Mouse (Mus musculus): ENCODE data around the gene Grik1. TPM values are rescaled to one million over a fixed set of nuclear protein-coding genes. Genes with fewer than 3 reads are reported as not detected.

Gene Grik1
- polyA plus RNA-seq, 1 experiment from 2014 or later = 4.3 TPM

DNA sequence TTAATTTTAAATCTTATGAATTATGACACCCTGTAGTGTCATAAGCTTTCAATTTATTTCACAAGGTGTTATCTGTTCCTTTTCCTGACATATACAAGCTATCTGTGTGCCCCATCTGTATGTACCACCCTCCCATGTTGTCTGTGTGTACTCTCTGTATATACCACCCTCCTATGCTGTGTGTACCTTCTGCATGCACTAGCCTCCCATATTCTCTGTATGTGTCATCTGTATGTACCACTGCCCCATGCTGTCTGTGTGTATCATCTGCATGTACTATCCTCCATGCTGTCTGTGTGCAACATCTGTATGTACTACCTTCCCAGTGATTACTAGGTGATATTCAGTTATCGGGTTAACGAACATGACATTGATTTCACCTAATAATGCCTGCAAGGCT, 148.5 kb downstream of the Grik1 start:
- Histone ChIP-seq H3K9me3 (no peaks in the 10 kb centered on the region), H3K4me1 (no peaks in the 10 kb centered on the region), H3K27me3 (no peaks in the 10 kb centered on the region), H3K9ac (no peak overlapping the region), H3K4me2 (replicated peaks) (no peak overlapping the region), H3K27ac (no peak overlapping the region), H3K36me3 (no peaks in the 10 kb centered on the region), H3K4me3 (no peak overlapping the region)
- no peak for ATAC-seq (ENCODE audit: insufficient number of reproducible peaks, insufficient read depth, low FRiP score, low TSS enrichment)
- 99% methylated on average over 2 of the region's 2 CpGs for WGBS

- no peak for ATAC-seq (ENCODE audit: insufficient number of reproducible peaks, insufficient read depth, low FRiP score, low TSS enrichment)
- Histone ChIP-seq H3K27ac (no peak overlapping the region), H3K9me3 (no peaks in the 10 kb centered on the region), H3K4me1 (no peaks in the 10 kb centered on the region), H3K4me3 (no peak overlapping the region), H3K9ac (no peak overlapping the region), H3K27me3 (no peaks in the 10 kb centered on the region), H3K36me3 (no peaks in the 10 kb centered on the region), H3K4me2 (replicated peaks) (no peak overlapping the region)
- 62% methylated on average over 1 of the region's 1 CpGs for WGBS
Observed at GRCm38 (mm10) chr16:88138913-88139312, 151.2 kb downstream of the Grik1 start.

DNA sequence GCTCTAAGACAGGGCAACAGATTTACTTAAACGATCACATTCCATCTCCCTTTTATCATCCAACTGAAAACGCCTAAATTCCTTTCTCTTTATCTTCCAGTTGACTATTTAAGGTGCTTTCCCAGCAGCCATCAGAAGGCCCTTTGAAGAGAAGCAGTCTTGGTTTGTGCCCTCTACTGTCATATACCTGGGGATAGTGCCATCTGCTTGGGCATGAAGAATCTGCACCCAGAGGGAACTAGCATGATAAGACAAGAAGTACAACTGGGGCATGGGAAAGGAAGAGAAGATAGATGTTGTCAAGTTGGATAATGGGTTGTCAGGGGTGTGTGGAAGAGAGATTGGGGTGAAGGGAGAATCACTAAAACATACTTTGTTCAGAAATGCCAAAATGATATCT, 157.1 kb downstream of the Grik1 start:
- Histone ChIP-seq H3K27ac (no peak overlapping the region), H3K9ac (no peak overlapping the region), H3K4me2 (replicated peaks) (no peak overlapping the region), H3K9me3 (no peaks in the 10 kb centered on the region), H3K36me3 (no peaks in the 10 kb centered on the region), H3K4me1 (no peaks in the 10 kb centered on the region), H3K4me3 (no peak overlapping the region), H3K27me3 (no peaks in the 10 kb centered on the region)
- no peak for ATAC-seq (ENCODE audit: insufficient number of reproducible peaks, insufficient read depth, low FRiP score, low TSS enrichment)
- WGBS = 73% methylated on average over 2 of the region's 2 CpGs

DNA sequence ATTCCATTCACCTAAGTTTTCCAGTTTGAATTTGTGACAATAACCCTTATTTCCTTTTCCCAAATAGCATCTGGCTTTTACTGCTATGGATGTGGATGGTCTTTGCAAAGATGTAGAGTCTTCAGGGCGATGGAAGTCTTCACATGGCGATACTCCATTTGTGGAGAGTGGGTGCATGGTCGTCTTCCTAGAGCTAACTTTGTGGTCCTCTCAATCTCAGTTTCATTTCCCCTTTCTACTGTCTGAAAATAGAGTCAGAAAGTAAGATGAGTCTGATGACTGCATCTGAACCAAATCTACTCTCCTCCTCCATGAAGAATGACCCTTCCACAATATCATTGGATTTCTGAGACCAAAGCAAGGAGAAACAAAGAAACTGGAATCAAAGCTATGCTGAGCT, 159.0 kb downstream of the Grik1 start:
- Histone ChIP-seq H3K36me3 (no peaks in the 10 kb centered on the region), H3K4me3 (no peak overlapping the region), H3K27me3 (no peaks in the 10 kb centered on the region), H3K9ac (no peak overlapping the region), H3K4me1 (no peaks in the 10 kb centered on the region), H3K27ac (no peak overlapping the region), H3K4me2 (replicated peaks) (no peak overlapping the region), H3K9me3 (no peaks in the 10 kb centered on the region)
- no peak for ATAC-seq (ENCODE audit: insufficient number of reproducible peaks, insufficient read depth, low FRiP score, low TSS enrichment)
- 92% methylated on average over 3 of the region's 3 CpGs for WGBS

DNA sequence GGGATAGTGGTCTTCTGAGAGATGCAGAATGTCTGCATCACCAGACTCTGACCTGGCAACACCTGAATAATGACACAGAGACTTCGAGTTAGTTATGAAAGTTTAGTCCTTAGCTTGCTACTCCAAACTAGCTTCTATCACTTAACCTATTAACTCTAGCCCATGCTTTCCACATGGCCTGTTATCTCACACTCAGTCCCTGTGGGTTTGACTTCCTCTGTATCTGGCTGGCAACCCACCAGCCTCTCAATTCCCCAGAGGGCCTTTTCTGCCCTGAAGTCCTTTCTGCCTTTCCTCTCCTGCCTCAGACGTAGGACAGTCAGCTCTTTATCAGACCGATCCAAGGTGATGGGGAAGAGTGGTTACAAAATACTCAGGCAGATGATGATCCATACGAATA, 165.0 kb downstream of the Grik1 start:
- ATAC-seq (ENCODE audit: insufficient number of reproducible peaks, insufficient read depth, low FRiP score, low TSS enrichment) = no peak
- Histone ChIP-seq H3K9ac (no peak overlapping the region), H3K4me1 (no peaks in the 10 kb centered on the region), H3K4me3 (no peak overlapping the region), H3K27me3 (no peaks in the 10 kb centered on the region), H3K9me3 (no peaks in the 10 kb centered on the region), H3K36me3 (no peaks in the 10 kb centered on the region), H3K27ac (no peak overlapping the region), H3K4me2 (replicated peaks) (no peak overlapping the region)
- 62% methylated on average over 4 of the region's 4 CpGs for WGBS

- Histone ChIP-seq H3K4me2 (replicated peaks) (no peak overlapping the region), H3K36me3 (no peaks in the 10 kb centered on the region), H3K27me3 (no peaks in the 10 kb centered on the region), H3K4me1 (no peaks in the 10 kb centered on the region), H3K9me3 (no peaks in the 10 kb centered on the region), H3K9ac (no peak overlapping the region), H3K27ac (no peak overlapping the region), H3K4me3 (no peak overlapping the region)
- ATAC-seq (ENCODE audit: insufficient number of reproducible peaks, insufficient read depth, low FRiP score, low TSS enrichment) = no peak
- 74% methylated on average over 8 of the region's 8 CpGs for WGBS
Observed at GRCm38 (mm10) chr16:88112551-88113138, 177.4 kb downstream of the Grik1 start.

- Histone ChIP-seq H3K4me3 (no peak overlapping the region), H3K27ac (no peak overlapping the region), H3K9me3 (no peaks in the 10 kb centered on the region), H3K4me1 (no peaks in the 10 kb centered on the region), H3K9ac (no peak overlapping the region), H3K27me3 (no peaks in the 10 kb centered on the region), H3K4me2 (replicated peaks) (no peak overlapping the region), H3K36me3 (no peaks in the 10 kb centered on the region)
- 47% methylated on average over 3 of the region's 3 CpGs for WGBS
- ATAC-seq (ENCODE audit: insufficient number of reproducible peaks, insufficient read depth, low FRiP score, low TSS enrichment) = no peak
Observed at GRCm38 (mm10) chr16:88111459-88111858, 178.6 kb downstream of the Grik1 start.

GRCm38 (mm10) chr16:88094206-88094789, 195.8 kb downstream of the Grik1 start:
- no peaks in the 10 kb centered on the region for H3K4me1 ChIP-seq
- H3K9me3 ChIP-seq = no peaks in the 10 kb centered on the region
- 79% methylated on average over 5 of the region's 5 CpGs for WGBS
- H3K4me2 ChIP-seq (replicated peaks) = no peak overlapping the region
- no peak overlapping the region for H3K9ac ChIP-seq
- no peaks in the 10 kb centered on the region for H3K27me3 ChIP-seq
- H3K27ac ChIP-seq = no peak overlapping the region
- no peak overlapping the region for H3K4me3 ChIP-seq
- ATAC-seq (ENCODE audit: insufficient number of reproducible peaks, insufficient read depth, low FRiP score, low TSS enrichment) = no peak
- no peaks in the 10 kb centered on the region for H3K36me3 ChIP-seq

DNA sequence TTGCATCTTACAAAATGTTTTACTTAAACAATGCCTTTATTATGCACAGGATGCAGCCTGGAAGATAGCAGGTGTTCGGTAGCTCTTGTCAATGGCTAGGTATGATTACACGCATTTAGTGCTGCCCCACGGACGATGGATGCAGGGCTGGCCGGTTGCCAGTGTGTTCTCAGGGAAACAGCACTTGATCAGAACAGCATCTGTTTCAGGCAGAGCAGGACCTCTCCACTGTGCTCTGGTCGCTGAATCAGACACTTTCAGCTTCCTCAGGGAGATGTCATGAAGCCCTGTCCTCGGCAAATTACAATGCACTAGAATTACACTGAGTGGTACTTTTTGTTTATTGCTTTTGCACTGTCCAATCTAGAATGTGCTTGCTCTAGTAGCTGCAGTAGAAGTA, 202.8 kb downstream of the Grik1 start:
- H3K4me3 ChIP-seq = no peak overlapping the region
- H3K27ac ChIP-seq = no peak overlapping the region
- 69% methylated on average over 7 of the region's 7 CpGs for WGBS
- H3K4me2 ChIP-seq (replicated peaks) = no peak overlapping the region
- no peaks in the 10 kb centered on the region for H3K27me3 ChIP-seq
- no peaks in the 10 kb centered on the region for H3K9me3 ChIP-seq
- no peak for ATAC-seq (ENCODE audit: insufficient number of reproducible peaks, insufficient read depth, low FRiP score, low TSS enrichment)
- no peak overlapping the region for H3K9ac ChIP-seq
- no peaks in the 10 kb centered on the region for H3K4me1 ChIP-seq
- no peaks in the 10 kb centered on the region for H3K36me3 ChIP-seq

DNA sequence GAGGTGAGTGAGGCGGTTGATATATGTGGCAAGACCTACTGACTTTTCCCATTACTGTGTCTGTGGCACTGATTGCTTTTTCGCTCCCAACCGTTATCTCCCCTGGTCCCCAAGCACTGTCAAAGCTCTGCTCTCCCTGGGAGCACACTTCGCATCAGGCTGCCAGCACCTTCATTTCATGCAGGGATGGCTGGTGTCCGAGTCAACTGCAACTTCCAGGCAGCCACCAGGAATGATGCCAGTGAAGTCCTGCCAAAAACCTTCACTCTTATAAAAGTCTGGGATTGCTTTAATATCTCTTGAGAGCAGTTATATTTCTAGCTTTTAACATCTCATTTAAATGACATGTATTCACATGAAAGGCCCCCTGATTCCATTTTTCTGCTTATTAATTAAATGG, 215.3 kb downstream of the Grik1 start:
- no peak overlapping the region for H3K4me3 ChIP-seq
- H3K9me3 ChIP-seq = no peaks in the 10 kb centered on the region
- no peak overlapping the region for H3K9ac ChIP-seq
- no peak overlapping the region for H3K27ac ChIP-seq
- WGBS = 84% methylated on average over 5 of the region's 5 CpGs
- H3K4me1 ChIP-seq = no peaks in the 10 kb centered on the region
- H3K4me2 ChIP-seq (replicated peaks) = no peak overlapping the region
- H3K36me3 ChIP-seq = no peaks in the 10 kb centered on the region
- ATAC-seq (ENCODE audit: insufficient number of reproducible peaks, insufficient read depth, low FRiP score, low TSS enrichment) = no peak
- no peaks in the 10 kb centered on the region for H3K27me3 ChIP-seq

- Histone ChIP-seq H3K36me3 (no peaks in the 10 kb centered on the region), H3K4me1 (no peaks in the 10 kb centered on the region), H3K9ac (no peak overlapping the region), H3K27ac (no peak overlapping the region), H3K9me3 (no peaks in the 10 kb centered on the region), H3K4me3 (no peak overlapping the region), H3K4me2 (replicated peaks) (no peak overlapping the region), H3K27me3 (no peaks in the 10 kb centered on the region)
- no peak for ATAC-seq (ENCODE audit: insufficient number of reproducible peaks, insufficient read depth, low FRiP score, low TSS enrichment)
- WGBS = 60% methylated on average over 3 of the region's 3 CpGs
Observed at GRCm38 (mm10) chr16:88060936-88061335, 229.1 kb downstream of the Grik1 start.

DNA sequence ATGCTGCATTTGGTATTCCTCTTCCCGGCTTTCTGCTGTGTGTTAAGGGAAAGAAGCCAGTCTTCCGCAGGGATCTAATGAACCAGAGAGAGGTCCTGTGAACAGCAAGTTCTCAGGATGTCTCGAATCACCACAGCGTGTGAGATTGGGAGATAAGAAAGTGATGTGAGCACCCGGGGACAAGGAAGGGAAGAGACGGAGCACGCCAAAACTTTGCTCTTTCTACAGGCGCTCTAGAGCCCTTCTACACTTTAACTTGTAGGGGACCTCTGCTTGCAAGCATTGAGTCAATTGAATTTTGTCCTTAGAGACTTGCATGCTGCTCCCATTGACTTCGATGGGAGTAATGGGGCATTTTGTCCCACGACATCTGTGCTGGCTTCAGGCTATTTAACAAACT, 241.9 kb downstream of the Grik1 start:
- ATAC-seq (ENCODE audit: insufficient number of reproducible peaks, insufficient read depth, low FRiP score, low TSS enrichment) = no peak
- Histone ChIP-seq H3K4me3 (no peak overlapping the region), H3K9ac (no peak overlapping the region), H3K4me2 (replicated peaks) (no peak overlapping the region), H3K9me3 (no peaks in the 10 kb centered on the region), H3K4me1 (no peaks in the 10 kb centered on the region), H3K27me3 (no peaks in the 10 kb centered on the region), H3K27ac (no peak overlapping the region), H3K36me3 (no peaks in the 10 kb centered on the region)
- 81% methylated on average over 10 of the region's 10 CpGs for WGBS
